ENCODE assay signal across 14 mouse cellular contexts in genomic region chr5:107282561-107283307, GRCm38 (mm10). TPM values are rescaled to one million over a fixed set of nuclear protein-coding genes. Genes with fewer than 3 reads are reported as not detected.
A peak's percentile ranks its signal among the peaks of the same experiment; 100 is the strongest.
DNase-seq lines count a peak whose midpoint lies in the region; ATAC-seq and TF ChIP-seq lines count a peak whose summit lies in the region.
"Had no signal": no experiment of that assay in that cellular context is flagged by ENCODE, and none has a peak within 500 bp of the region (broad histone marks: within the 10 kb centered on the region; RNA-seq: fewer than 3 reads in every experiment).

No protein-coding gene starts in this region.

- peak overlapping the region; percentile 14; the same call in 1 of the 2 replicates for H3K4me2 ChIP-seq in limb, embryonic 13.5 days (replicated peaks)
- H3K4me2 ChIP-seq: hindbrain, embryonic 12.5 days; intestine, embryonic 15.5 days; liver, embryonic 15.5 days; midbrain, embryonic 13.5 days had no signal

- H3K9ac ChIP-seq in limb, embryonic 13.5 days = no peak overlapping the region
- H3K9ac ChIP-seq: hindbrain, embryonic 12.5 days; intestine, embryonic 15.5 days; liver, embryonic 15.5 days; midbrain, embryonic 13.5 days had no signal

- H3K9me3 ChIP-seq in limb, embryonic 13.5 days = peaks cover 6% of the 10 kb centered on the region; the same call in 1 of the 2 replicates
- H3K9me3 ChIP-seq: intestine, embryonic 15.5 days; liver, embryonic 15.5 days had no signal

- peaks cover 40% of the 10 kb centered on the region for H3K4me1 ChIP-seq in brown adipose tissue, adult 24 weeks (ENCODE audit: control insufficient read depth, insufficient read depth, insufficient read length, low read length)
- peaks cover 49% of the 10 kb centered on the region for H3K4me1 ChIP-seq in limb, embryonic 13.5 days
- H3K4me1 ChIP-seq: hindbrain, embryonic 12.5 days; midbrain, embryonic 13.5 days had no signal

- peak overlapping the region; percentile 82 for H3K27ac ChIP-seq in layer of hippocampus, adult 2 months
- peak overlapping the region; percentile 11; the same call in 1 of the 2 replicates for H3K27ac ChIP-seq in brown adipose tissue, adult 24 weeks (replicated peaks; ENCODE audit: low read depth, low read length)
- no peak overlapping the region for H3K27ac ChIP-seq in limb, embryonic 13.5 days
- H3K27ac ChIP-seq: hindbrain, embryonic 12.5 days; intestine, embryonic 15.5 days; liver, embryonic 15.5 days; midbrain, embryonic 13.5 days had no signal

- H3K4me3 ChIP-seq in layer of hippocampus, adult 2 months = no peak overlapping the region
- H3K4me3 ChIP-seq in brown adipose tissue, adult 24 weeks (ENCODE audit: insufficient read depth, low read depth, low read length) = no peak overlapping the region
- H3K4me3 ChIP-seq in limb, embryonic 13.5 days = no peak overlapping the region
- H3K4me3 ChIP-seq: hindbrain, embryonic 12.5 days; intestine, embryonic 15.5 days; liver, embryonic 15.5 days; midbrain, embryonic 13.5 days had no signal

- peak; percentile 57 for DNase-seq in cerebellum, adult 9-10 months
- no peak for DNase-seq in cerebellum, postnatal 4 days (ENCODE audit: low spot score in 2 of 2)
- peak in 1 of 2 experiments; percentile 39 for DNase-seq in layer of hippocampus, adult 2 months (ENCODE audit: low spot score in 2 of 2)
- no peak for DNase-seq in layer of hippocampus, postnatal 36 days
- DNase-seq in thymus, postnatal 10 days (ENCODE audit: low spot score in 2 of 2) = no peak
- DNase-seq in ovary, postnatal 36 days (ENCODE audit: low spot score) = no peak
- DNase-seq: adrenal gland, postnatal 25 days; thymus, adult 18-20 months had no signal

- TF ChIP-seq CTCF in layer of hippocampus, adult 2 months (conservative IDR thresholded peaks at IDR 0.05) = no peak

- 0 out of 2 replicates have a peak, but pooled peaks cover 5% of the 10 kb centered on the region for H3K36me3 ChIP-seq in limb, embryonic 13.5 days
- H3K36me3 ChIP-seq: hindbrain, embryonic 12.5 days; intestine, embryonic 15.5 days; liver, embryonic 15.5 days; midbrain, embryonic 13.5 days had no signal

- 45% methylated on average over 9 of the region's 9 CpGs for WGBS in limb, embryonic 13.5 days

- ATAC-seq in limb, embryonic 13.5 days (ENCODE audit: low FRiP score, low read depth) = peak; percentile 33; the same call in 1 of the 2 replicates
- ATAC-seq: intestine, embryonic 15.5 days; midbrain, embryonic 13.5 days had no signal

- H3K27me3 ChIP-seq in limb, embryonic 13.5 days = peaks cover under 1% of the 10 kb centered on the region; the same call in 1 of the 2 replicates
- H3K27me3 ChIP-seq: hindbrain, embryonic 12.5 days; intestine, embryonic 15.5 days; liver, embryonic 15.5 days had no signal

RNA-seq across cellular contexts. Expression of gene Tgfbr3, which starts 6.7 kb away (rescaled TPM):
- 10 to 100 TPM; 19.8 to 21.4 TPM for total RNA-seq in layer of hippocampus, adult 2 months (2021)
- total RNA-seq in layer of hippocampus, postnatal 36 days (2021) = 10 to 100 TPM; 16.7 to 21.4 TPM
- polyA plus RNA-seq in brown adipose tissue, adult 24 weeks (2012; ENCODE audit: insufficient read depth, insufficient read length, missing spikeins) = 27.0 and 33.8 TPM in 2 replicates
- polyA plus RNA-seq in limb, embryonic 13.5 days (2015; fragmentation: Nextera tagmentation; extraction: Ambion mirVana) = 23.1 and 25.4 TPM in 2 replicates

RNA-seq across cellular contexts. Expression of gene Brdt, which starts 48.2 kb away (rescaled TPM):
- 10 to 100 TPM; 16.2 to 17.3 TPM for total RNA-seq in layer of hippocampus, adult 2 months (2021)
- 10 to 100 TPM; 17.6 to 18.5 TPM for total RNA-seq in layer of hippocampus, postnatal 36 days (2021)
- 2.4 and 3.6 TPM in 2 replicates for polyA plus RNA-seq in brown adipose tissue, adult 24 weeks (2012; ENCODE audit: insufficient read depth, insufficient read length, missing spikeins)
- 4.4 and 4.5 TPM in 2 replicates for polyA plus RNA-seq in limb, embryonic 13.5 days (2015; fragmentation: Nextera tagmentation; extraction: Ambion mirVana)
